Mouse (Mus musculus) lung, postnatal 0 days (tissue): ENCODE measurements around the gene Gnptab. TPM values are rescaled to one million over a fixed set of nuclear protein-coding genes. Genes with fewer than 3 reads are reported as not detected.
A peak's percentile ranks its signal among the peaks of the same experiment; 100 is the strongest.
"Not testable (repeated sequence)": the region's sequence is repeated elsewhere in the genome, so short reads cannot be mapped to it uniquely, and the experiment has no call there.

ENCODE experiments used
- ATAC-seq: fragments of 200-750 bp; cut with Nextera tagmentation; 2 replicates; pipeline ENCODE4 v1.8.0; 2017; ENCODE audit warnings: moderate library complexity
- DNase-seq: peaks from one replicate; pipeline ENCODE4 v3.0.0-alpha.2; 2016; ENCODE audit warnings: low spot score
- H3K27ac ChIP-seq: fragments of 300-500 bp; sonication (generic); 2 replicates; pipeline ENCODE4 v1.5.1; 2014; ENCODE audit warnings: antibody characterized with exemption, mild to moderate bottlenecking, low read length, mixed read lengths
- H3K27me3 ChIP-seq: fragments of 300-500 bp; sonication (generic); replicated peaks from 2 replicates; pipeline ENCODE4 v1.6.1; 2014; ENCODE audit warnings: low read length, mixed read lengths; ENCODE audit not compliant: insufficient read depth
- H3K36me3 ChIP-seq: fragments of 300-500 bp; sonication (generic); 2 replicates; pipeline ENCODE4 v1.6.1; 2014; ENCODE audit warnings: low read length, mixed read lengths; ENCODE audit not compliant: insufficient read depth
- H3K4me1 ChIP-seq: fragments of 300-500 bp; sonication (generic); 2 replicates; pipeline ENCODE4 v1.6.1; 2014; ENCODE audit warnings: antibody characterized with exemption, low read depth, low read length, mixed read lengths; ENCODE audit not compliant: insufficient read depth
- H3K4me2 ChIP-seq: fragments of 300-500 bp; sonication (generic); replicated peaks from 2 replicates; pipeline ENCODE4 v1.6.1; 2014; ENCODE audit warnings: low read depth, mild to moderate bottlenecking, low read length, moderate library complexity, mixed read lengths
- H3K4me3 ChIP-seq: fragments of 300-500 bp; sonication (generic); 2 replicates; pipeline ENCODE4 v1.5.1; 2014; ENCODE audit warnings: low read depth, low read length
- H3K9ac ChIP-seq: fragments of 300-500 bp; sonication (generic); replicated peaks from 2 replicates; pipeline ENCODE4 v1.6.1; 2014; ENCODE audit warnings: low read depth, mild to moderate bottlenecking
- H3K9me3 ChIP-seq: fragments of 300-500 bp; sonication (generic); 2 replicates; pipeline ENCODE4 v1.6.1; 2016; ENCODE audit warnings: low read length, mixed read lengths
- CTCF ChIP-seq: IDR thresholded peaks from 2 replicates; pipeline ENCODE4 v1.5.1; 2016; ENCODE audit warnings: antibody characterized with exemption, mild to moderate bottlenecking
- EP300 ChIP-seq: IDR thresholded peaks from 2 replicates; pipeline ENCODE4 v1.6.1; 2016; ENCODE audit warnings: antibody characterized with exemption, mild to moderate bottlenecking, control low read depth
- WGBS: fragments of 180-500 bp; shearing (Covaris S2); extraction: QIAGEN DNeasy Blood & Tissue Kit; methylation state at CpG from one replicate; pipeline ENCODE4 v1.1.7; 2014; 5-methylcytosine and 5-hydroxymethylcytosine counted together
- polyA plus RNA-seq: library from polyadenylated mRNA; unstranded; fragments of >200 nt; fragmentation: Nextera tagmentation; extraction: Ambion mirVana; gene quantifications from 2 replicates; pipeline ENCODE4 v1.2.1, GENCODE M21; 2015

The Gnptab gene
- polyA plus RNA-seq, 1 experiment from 2014 or later: 9.9 TPM

DNA sequence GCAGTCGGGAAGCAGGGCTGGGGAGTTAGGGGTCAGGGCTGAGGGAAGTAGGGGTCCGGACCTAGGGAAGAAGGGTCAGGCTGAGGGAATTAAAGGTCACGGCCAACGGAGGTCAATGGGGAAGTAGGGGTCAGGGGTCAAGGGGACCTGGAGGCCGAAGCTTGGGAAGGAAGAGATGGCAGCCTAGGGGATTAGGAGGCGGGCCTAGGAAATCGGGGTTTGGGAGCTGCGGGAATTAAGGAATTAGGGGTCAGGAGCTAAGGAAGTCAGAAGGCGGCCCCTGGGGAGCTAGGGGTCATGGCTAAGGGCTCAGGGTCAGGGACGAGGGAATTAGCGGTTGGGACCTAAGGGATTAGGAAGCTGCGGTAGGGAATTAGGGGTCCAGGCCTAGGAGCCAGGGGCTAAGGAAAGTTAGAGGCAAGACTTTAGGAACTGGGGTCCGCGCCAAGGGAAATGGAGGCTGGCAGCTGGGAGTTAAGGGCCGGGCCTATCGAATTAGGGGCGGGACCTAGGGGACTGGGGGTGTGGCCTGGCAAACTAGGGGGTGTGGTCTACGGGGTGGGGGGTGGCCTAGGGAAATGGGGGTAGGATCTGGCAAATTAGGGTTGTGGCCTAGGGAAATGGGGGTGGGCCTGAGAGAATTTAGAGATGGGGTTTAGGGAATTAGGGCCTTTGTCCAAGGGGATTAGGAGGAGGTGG lies 81.3 kb downstream of the Gnptab start:
- 74% methylated on average over 18 of the region's 18 CpGs for WGBS
- Histone ChIP-seq H3K4me1 (no peaks in the 10 kb centered on the region), H3K36me3 (no peaks in the 10 kb centered on the region), H3K27ac (no peak overlapping the region), H3K9me3 (no peaks in the 10 kb centered on the region), H3K9ac (no peak overlapping the region), H3K4me2 (no peak overlapping the region), H3K27me3 (no peaks in the 10 kb centered on the region), H3K4me3 (no peak overlapping the region)
- no peak for TF ChIP-seq CTCF
- no peak for TF ChIP-seq EP300
- DNase-seq (no peak), ATAC-seq (no peak)

DNA sequence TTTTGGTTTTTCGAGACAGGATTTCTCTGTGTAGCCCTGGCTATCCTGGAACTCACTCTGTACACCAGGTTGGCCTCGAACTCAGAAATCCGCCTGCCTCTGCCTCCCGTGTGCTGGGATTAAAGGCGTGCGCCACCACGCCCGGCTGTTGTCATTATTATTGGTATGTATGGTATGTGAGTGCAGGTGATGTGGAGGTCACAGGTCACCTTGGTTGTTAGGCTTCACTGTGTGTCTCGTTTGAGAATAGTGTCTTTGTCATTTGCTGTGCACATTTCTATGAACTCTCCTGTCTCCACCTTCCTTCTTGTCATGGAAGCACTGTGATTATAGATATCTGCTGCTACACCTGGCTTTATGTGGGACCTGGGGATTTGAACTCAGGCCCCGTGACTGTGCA lies 103.9 kb downstream of the Gnptab start:
- H3K9me3 ChIP-seq, H3K4me1 ChIP-seq, H3K9ac ChIP-seq, H3K36me3 ChIP-seq, H3K4me3 ChIP-seq, H3K4me2 ChIP-seq, DNase-seq, H3K27ac ChIP-seq, ATAC-seq, H3K27me3 ChIP-seq: not testable (repeated sequence)
- 90% methylated on average over 10 of the region's 10 CpGs for WGBS

DNA sequence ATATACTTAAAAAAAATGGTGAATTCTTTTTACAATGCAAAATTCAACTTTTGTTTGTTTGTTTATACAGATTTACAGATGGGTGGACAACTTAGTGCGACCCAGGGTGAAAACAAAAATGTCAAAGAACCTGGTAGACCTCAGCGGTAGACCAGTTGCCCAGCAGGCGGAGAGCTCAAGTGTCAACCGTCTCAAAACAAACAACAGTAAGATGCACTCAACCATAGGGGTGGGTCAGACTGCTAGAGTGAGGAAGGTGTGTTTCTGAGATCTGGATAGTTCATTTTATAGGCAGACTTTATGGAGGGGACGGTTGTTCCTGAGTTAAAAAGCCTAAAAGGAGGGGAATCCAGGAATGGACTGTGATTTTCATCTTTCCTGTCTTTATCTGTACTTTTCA lies 109.7 kb downstream of the Gnptab start:
- H3K36me3 ChIP-seq: no peaks in the 10 kb centered on the region
- no peak for DNase-seq
- ATAC-seq: no peak
- TF ChIP-seq EP300 (no peak), CTCF (no peak)
- 72% methylated on average over 5 of the region's 5 CpGs for WGBS
- no peak overlapping the region for H3K4me2 ChIP-seq
- H3K9ac ChIP-seq: no peak overlapping the region
- no peak overlapping the region for H3K4me3 ChIP-seq
- no peaks in the 10 kb centered on the region for H3K4me1 ChIP-seq
- no peak overlapping the region for H3K27ac ChIP-seq
- no peaks in the 10 kb centered on the region for H3K27me3 ChIP-seq
- no peaks in the 10 kb centered on the region for H3K9me3 ChIP-seq

DNA sequence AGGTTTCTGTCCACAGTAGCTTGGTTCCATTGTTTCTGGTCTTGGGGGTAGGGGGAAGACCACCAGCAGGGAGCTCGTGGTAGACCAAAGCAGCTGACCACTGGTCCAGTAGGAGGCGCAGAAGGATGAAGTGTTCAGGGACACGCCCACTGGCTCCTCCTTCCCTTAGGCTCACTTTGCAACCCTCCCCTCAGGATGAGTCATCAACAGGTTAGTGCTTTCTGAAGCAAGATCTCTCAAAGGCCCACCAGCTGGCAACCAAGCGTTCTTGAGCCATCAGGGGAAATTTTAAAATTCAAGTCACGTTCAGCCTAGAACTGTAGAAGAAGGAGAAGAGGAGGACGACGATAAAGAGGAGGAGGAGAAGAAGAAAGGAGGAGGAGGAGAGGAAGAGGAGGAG lies 112.7 kb downstream of the Gnptab start:
- peak; percentile 75 for DNase-seq
- WGBS: 57% methylated on average over 7 of the region's 7 CpGs
- Histone ChIP-seq H3K9ac (no peak overlapping the region), H3K27ac (no peak overlapping the region), H3K4me1 (peaks cover 6% of the 10 kb centered on the region; the same call in 1 of the 2 replicates), H3K4me2 (no peak overlapping the region), H3K27me3 (no peaks in the 10 kb centered on the region), H3K9me3 (no peaks in the 10 kb centered on the region), H3K36me3 (no peaks in the 10 kb centered on the region), H3K4me3 (no peak overlapping the region)
- no peak for TF ChIP-seq EP300
- 0 out of 2 replicates have a peak, but pooled peaks have one; percentile 12 for TF ChIP-seq CTCF
- ATAC-seq: no peak

DNA sequence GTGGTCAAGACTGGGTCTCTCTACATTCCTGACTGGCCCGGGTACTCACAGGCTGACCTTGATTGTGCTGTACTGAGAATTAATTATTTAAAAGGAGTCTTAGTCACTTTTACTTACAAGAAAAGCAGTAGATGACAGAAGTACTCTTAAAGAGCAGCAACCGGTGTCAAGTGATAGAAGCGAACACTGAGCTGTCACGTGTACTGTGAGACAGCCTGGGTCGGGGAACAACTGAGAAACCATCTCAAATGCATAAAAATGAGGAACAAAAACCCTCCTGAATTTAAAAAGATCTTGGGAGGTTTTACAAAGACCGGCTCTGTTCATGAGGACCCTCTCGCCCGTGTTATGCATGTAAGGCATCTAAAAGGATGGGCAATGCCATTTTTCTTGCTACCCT lies 113.7 kb downstream of the Gnptab start:
- H3K9me3 ChIP-seq: no peaks in the 10 kb centered on the region
- WGBS: 62% methylated on average over 8 of the region's 8 CpGs
- TF ChIP-seq EP300 (no peak), CTCF (no peak)

DNA sequence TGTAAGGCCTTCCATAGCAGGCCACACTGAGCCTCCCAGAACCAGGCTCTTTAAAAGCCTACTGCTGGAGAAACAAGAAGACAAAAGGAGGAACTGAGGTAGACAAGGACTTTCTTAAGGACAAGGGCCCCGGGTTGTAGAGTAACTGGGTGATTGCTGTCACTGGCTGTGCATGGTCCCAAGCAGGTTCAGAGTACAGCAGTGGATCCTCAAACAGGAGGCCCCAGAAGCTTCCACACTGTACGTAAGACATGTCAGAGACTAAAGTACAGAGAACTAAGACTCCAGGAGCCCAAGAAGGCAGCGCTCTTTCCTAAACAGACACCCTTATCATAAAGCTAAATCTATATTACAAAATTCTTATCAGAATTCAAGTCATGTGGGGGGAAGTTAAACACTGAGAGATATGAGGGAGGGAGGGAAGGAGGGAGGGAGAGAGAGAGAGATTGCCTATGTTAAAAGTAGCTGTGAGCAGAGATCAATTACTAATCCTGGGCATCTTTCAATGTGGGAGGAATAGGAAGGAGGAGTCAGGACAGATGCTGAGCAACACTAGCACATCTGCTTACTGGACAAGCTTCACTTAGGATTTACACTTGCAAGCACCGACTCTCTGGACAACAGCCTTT lies 116.1 kb downstream of the Gnptab start:
- no peak for TF ChIP-seq EP300
- no peak for TF ChIP-seq CTCF
- Histone ChIP-seq H3K27ac (no peak overlapping the region), H3K27me3 (no peaks in the 10 kb centered on the region), H3K4me1 (peaks cover 6% of the 10 kb centered on the region; the same call in 1 of the 2 replicates), H3K36me3 (no peaks in the 10 kb centered on the region), H3K9ac (no peak overlapping the region), H3K9me3 (no peaks in the 10 kb centered on the region), H3K4me2 (no peak overlapping the region), H3K4me3 (no peak overlapping the region)
- no peak for DNase-seq
- 66% methylated on average over 4 of the region's 4 CpGs for WGBS
- no peak for ATAC-seq

More for the DNA sequence above, 113.7 kb downstream of the Gnptab start:
- no peaks in the 10 kb centered on the region for H3K36me3 ChIP-seq
- no peak overlapping the region for H3K4me3 ChIP-seq
- DNase-seq (no peak), ATAC-seq (no peak)
- no peak overlapping the region for H3K27ac ChIP-seq
- no peak overlapping the region for H3K4me2 ChIP-seq
- H3K9ac ChIP-seq: no peak overlapping the region
- H3K4me1 ChIP-seq: peaks cover 6% of the 10 kb centered on the region; the same call in 1 of the 2 replicates
- no peaks in the 10 kb centered on the region for H3K27me3 ChIP-seq

Other genes starting within 250 kb of the Gnptab start
- 0.79 and 0.94 TPM in 2 replicates for gene Parpbp, start 232.2 kb upstream of the Gnptab start, polyA plus RNA-seq
- 21.3 and 22.5 TPM in 2 replicates for gene Nup37, start 232.1 kb upstream of the Gnptab start, polyA plus RNA-seq
- gene Washc3, start 178.0 kb upstream of the Gnptab start, polyA plus RNA-seq: 73.0 and 75.2 TPM in 2 replicates
- gene Dram1, start 52 bp upstream of the Gnptab start, polyA plus RNA-seq: 232 and 257 TPM in 2 replicates
- gene Sycp3, start 80.4 kb downstream of the Gnptab start, polyA plus RNA-seq: not detected in 2 replicates
- gene Chpt1, start 124.9 kb downstream of the Gnptab start, polyA plus RNA-seq: 120 and 125 TPM in 2 replicates
- 0.10 and 0.12 TPM in 2 replicates for gene Mybpc1, start 226.0 kb downstream of the Gnptab start, polyA plus RNA-seq